Mouse (Mus musculus): ENCODE results near the gene Trappc12.

- TF ChIP-seq CTCF (IDR thresholded peaks at IDR 0.05; ENCODE audit: extremely low read depth, insufficient read depth, low read length), result no peak
- peak; percentile 89; the same call in 1 of the 2 replicates for TF ChIP-seq POLR2A (IDR thresholded peaks at IDR 0.05; ENCODE audit: extremely low read depth, insufficient read depth, low read length)
Measured at GRCm38 (mm10) chr12:28649141-28650110, 100.8 kb downstream of the Trappc12 start, which contains the start of gene Rnaseh1.

Data from cortical plate, adult 2 months (tissue).